Mouse (Mus musculus) frontal cortex, adult 2 months (tissue): ENCODE measurements at regions not wholly inside any gene's neighbourhood (a gene's known extent, or its start where the extent isn't known, plus 50 kb on each side); places are given as distances from the start of the nearest gene placed in this dataset.
"Not testable (repeated sequence)": the region's sequence is repeated elsewhere in the genome, so short reads cannot be mapped to it uniquely, and the experiment has no call there.

ENCODE experiments used
- DNase-seq, 2 experiments: peaks; one replicate each; pipeline ENCODE4 v3.0.0; 2022; ENCODE audit warnings: low spot score in 1 of 2; ENCODE audit errors: extremely low spot score in 1 of 2

DNA sequence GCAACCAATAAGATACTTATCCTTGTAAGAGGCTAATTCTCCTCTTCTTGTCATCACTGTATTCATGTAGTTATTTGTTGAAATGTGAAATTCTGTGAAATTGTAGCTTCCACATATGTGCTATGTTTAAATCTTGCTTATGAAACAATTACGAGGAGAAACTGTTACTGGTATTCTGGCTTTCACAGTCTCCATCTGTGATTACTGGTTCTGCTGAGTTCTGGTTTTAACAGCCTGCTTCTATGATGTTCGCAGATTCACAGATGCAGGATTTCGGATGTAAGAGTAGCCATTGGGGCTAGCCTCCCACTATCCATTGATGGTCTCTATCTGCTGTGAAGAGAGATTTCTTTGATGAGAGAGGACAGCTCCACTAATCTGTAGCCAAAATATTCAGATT is 1067.2 kb upstream of the Aga start:
- DNase-seq: no peak

DNA sequence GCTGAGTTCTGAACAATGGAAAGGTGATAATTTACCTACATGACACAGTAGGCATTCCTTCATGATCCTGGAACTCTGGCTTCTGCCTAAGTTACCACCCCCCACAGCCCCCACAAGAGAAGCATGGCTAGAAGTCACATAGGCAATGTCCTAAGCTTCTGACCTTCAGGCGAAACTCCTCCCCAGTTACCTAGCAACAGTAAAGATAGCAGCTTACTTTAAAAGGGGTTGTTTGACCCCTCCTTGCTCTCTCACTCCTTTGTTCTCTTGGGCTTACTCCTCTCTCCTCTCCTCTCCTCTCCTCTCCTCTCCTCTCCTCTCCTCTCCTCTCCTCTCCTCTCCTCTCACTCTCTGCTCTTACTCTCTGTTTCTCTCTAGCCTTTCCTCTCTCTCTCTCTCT is 1059.8 kb upstream of the Aga start:
- not testable (repeated sequence) for DNase-seq

DNA sequence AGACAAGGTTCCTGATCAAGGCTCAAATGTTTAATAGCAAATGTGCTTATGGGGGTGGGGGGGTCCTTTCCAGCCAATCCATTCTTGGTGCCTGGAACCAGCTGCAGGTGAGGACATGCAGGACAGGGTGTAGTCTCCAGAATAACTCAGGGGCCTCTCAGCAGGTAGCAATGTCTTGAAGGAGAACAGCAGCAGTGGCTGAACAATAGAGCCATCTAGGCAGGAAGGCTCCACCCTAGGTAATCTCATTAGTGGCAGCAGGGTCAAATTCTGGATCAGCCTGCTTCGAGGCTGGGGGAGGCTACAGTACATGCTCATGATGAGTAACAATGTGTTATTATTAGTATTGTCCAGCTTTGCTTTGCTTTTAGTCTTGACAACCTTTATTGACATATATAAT is 1055.9 kb upstream of the Aga start:
- no peak for DNase-seq

DNA sequence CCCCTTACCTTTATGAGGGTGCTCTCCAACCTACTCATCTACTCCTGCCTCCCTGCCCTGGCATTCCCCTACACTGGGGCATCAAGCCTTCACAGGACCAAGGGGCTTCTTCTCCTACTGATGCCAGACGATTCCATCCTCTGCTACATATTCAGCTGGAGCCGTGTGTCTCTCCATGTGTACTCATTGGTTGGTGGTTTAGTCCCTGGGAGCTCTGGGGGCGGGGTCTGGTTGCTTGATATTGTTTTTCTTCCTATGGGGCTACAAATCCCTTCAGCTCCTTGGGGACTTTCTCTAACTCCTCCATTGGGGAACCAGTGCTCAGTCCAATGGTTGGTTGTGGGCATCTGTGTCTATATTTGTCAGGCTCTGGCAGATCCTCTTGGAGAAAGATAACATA is 1055.3 kb upstream of the Aga start:
- DNase-seq: no peak

DNA sequence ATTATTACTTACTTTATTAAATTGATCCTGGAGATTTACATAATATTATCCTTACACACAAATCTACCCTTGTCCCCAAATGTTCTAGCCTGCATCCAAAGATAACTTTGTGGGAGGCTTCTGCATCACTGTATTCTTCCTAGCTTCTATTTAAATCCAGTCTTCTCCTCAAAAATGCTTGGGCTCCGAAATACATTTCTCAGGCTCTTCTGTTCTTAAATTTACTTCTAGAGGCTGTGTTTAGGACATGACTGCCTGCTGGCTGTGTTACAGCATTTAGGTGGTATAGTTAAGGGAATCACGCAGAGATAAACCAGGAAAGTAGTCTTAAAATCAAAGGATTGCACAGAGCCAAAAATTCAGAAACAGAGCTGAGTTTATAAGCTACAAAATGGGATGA is 1009.1 kb upstream of the Aga start:
- DNase-seq: peak; percentile 14 to 26

DNA sequence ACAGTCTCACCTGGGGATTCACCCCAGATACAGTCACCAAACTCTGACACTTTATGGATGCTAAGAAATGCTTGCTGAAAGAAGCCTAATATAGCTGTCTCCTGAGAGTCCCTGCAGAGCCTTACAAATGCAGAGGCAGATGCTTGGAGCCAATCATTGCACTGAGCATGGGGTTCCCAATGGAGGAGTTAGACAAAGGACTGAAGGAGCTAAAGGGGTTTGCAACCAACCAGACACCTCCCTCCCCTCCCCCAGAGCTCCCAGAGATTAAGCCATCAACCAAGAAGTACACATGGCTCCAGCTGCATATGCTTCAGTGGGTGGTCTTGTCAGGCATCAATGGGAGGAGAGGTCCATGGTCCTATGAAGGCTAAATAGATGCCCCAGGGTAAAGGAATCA is 999.7 kb upstream of the Aga start:
- no peak for DNase-seq

DNA sequence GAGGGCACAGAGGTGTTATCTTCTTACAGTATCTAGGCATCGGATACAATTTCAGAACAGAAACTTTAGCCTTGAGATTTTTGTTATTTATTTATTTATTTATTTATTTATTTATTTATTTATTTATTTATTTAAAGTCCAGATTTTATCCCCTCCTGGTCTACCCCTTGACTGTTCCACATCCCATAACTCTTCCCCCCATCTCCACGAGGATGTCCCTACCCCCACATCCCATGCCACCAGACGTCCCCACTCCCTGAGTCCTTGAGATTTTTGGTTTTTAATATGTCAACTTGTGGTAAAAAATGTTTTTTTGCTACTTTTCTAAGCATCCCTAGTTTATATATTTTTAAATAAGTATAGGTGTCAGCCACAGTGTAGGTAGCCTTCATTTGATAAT is 968.2 kb upstream of the Aga start:
- no peak for DNase-seq

DNA sequence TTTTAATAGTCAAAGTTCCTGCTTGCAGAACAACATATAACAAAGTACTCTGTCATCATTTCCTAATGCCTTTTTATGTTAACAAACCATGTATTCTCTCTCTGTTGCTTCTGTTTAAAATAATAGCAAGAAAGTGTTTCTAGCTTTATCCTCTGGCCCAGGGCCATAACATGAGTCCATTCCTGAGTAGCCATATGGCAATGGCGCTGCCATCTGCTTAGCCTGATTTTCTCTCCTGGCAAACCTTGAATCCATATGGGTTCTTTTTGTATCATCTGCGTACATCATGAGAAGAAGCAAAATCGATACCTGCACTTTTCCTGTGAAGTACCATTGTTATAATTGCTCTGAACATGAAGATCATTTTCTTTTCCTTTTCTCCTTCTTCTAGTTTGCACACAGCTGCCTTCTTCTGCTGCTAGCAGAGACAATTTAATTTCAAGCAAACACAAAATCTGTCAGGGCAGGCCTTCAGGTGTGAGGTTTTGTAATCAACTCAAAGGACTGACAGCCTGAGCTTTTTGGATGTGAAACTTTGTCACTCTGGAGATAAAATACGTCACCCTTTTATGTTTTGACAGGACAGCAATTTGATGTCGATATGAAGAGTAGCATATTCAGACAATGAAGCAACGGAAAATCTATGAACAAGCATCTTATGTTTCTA is 940.2 kb upstream of the Aga start:
- peak; percentile 34 to 71 for DNase-seq
